Mouse (Mus musculus): ENCODE measurements around the gene D130043K22Rik.

The D130043K22Rik gene

DNA sequence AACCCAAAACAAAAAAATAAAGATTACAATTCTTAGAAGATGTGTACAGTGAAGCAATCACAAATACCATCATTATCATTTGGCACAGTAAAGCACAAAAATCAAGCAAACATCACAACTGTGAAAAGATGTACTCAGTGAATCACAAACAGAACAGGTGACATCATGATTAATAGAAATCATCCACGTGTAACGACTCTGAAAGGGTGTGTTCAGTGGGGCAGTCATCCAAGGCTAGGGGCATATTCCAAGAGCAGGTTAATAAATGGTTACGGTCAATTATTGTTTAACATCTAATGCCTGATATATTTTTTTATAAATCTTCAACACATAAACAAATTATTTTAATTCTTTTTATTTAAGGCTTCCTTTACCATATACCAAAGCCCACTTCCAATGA lies 47.6 kb downstream of the D130043K22Rik start:
- no peak for DNase-seq (ENCODE audit: low spot score in 2 of 2)

DNA sequence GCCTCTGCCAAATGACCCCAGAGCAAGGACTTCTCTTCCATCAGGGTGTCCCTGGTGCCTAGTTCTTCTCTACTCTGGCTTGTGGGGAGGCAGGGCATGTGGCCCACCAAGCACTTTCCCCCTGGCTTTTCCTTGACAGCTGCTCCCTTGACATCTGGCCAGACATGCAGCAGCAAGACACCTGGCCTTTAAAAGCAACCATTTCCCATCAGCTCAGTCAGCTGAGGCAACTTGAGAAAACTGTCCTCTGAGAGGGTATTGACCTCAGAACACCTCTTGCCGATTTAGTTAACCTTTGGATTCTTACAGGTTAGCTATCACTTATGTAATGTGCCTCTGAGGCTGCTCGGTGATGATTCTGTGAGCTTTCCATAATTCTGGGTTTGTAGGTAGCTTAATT lies 48.9 kb downstream of the D130043K22Rik start:
- no peak for DNase-seq (ENCODE audit: low spot score in 2 of 2)

DNA sequence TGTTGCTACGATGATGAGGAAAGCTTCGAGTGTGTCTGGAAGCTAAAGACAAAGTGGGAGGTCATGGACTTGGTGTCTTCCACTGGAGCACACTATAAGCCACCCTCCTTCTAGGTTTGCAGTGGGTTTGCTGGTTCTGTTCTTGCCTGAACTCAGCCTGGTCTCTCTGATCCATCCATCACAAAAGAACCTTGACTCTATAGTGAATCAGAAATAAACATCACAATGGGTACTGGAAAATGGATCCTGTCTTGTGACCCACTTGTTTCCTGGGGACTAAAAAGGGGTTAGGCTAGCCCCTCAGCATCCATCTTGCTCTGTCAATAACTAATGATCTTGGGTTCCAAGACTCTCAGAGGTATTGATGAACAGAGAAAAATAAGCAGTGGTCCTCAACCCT lies 57.0 kb downstream of the D130043K22Rik start:
- DNase-seq (ENCODE audit: low spot score in 2 of 2), result no peak

DNA sequence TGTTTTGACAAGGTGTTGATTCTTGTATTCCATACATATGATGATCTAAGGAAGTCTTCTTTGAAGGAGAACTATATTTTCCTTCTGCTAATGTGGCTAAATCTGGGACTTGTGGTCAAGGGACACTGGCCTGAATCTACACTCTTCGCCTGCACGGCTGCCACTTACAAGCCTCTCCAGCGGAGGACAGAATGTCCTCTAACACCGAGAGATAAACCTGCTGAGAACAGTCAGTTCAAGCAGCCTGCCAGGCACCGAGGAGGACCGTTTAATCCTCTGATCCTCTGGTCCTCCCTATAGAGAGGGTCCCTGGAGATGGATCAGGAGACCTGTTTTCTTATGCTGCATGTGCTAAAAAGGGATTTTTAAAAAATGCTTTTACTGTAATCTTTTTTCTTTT lies 58.5 kb downstream of the D130043K22Rik start:
- no peak for DNase-seq (ENCODE audit: low spot score in 2 of 2)

DNA sequence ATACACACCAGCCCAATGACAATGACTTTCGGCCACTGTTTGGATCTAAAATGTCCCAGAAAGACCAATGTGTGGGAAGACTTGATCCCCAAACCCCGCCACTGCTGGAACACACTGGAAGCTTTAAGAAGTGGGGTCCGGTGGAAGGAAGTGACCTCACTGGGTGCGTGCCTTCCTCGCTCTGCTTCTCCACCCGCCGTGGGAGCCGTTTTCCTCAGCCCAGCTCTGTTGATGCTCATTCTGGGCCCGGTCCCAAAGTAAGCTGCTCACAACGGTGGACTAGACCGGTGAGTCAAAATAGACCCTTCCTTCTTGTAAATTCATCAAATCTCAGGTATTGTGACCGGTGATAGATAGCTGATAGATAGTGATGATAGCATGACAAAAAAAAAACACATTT lies 60.5 kb downstream of the D130043K22Rik start:
- no peak for DNase-seq (ENCODE audit: low spot score in 2 of 2)

DNA sequence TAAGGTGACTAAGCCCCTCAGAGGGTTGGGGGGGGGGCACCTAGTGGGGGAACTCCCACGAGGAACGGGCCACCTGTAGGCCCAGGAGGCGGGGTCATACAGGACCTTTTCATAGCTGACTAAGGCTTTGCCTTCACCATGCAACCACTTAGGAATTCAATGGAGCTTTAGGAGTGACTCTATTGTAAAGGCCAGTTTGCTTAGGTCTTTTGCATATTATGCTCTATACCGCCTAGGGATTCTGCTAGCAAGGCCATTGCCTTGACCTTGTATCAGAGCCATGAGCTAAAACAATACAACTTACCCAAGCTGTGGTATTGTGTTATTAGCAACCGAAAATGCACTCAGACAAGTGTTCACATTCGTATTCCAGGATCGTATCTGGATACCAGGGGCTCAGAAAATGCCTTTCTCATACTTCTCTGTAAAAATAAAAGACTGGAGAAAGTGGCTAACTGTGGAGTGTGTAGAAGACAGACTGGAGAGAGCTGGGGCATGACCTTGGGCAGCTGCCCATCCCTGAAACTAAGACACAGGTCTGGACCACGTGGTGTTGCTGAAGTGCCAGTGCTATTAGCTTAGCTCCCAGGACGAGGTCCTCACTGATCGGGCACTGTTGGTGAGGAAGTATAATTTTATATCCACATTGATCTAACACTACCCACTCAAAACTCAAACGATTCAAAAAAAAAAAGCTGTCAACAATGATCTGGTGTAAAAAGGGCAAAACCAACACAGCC lies 62.1 kb downstream of the D130043K22Rik start:
- DNase-seq (ENCODE audit: low spot score in 2 of 2), result no peak

DNA sequence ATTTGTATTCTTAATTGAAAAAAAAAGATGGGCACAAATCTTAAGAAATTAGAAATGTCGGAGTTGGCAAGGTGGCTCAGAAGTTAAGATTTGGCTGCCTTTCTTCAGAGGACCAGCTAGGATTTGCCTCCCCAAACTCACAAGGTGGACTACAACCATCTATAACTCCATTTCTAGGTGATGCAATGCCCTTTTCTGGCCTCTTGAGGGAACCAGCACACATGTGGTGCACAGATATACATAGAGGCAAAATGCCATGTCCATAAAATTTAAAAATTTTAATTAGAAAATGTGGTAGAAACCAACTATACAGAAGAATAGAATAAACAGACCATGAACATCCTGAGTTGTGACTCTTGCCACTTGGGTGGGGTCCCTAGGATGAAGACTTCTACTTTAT lies 64.2 kb downstream of the D130043K22Rik start:
- no peak for DNase-seq (ENCODE audit: low spot score in 2 of 2)

DNA sequence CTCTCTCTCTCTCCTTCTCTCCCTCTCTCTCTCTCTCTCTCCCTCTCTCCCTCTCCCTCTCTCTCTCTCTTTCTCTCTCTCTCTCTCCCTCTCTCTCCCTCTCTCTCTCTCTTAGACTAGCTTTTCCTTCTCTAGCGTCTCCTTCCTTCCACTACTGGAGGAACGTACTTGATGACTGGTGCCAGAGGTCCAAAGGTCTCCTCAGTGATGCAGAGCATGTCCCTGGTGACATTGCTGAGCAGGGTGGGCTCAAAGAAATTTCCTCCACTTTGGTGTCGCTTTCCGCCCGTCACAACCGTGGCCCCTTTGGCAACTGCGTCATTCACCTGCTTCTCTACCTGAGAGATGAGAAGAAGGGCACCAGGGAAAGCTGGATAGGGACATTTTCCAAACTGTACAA lies 68.6 kb downstream of the D130043K22Rik start:
- no peak for DNase-seq (ENCODE audit: low spot score in 2 of 2)

DNA sequence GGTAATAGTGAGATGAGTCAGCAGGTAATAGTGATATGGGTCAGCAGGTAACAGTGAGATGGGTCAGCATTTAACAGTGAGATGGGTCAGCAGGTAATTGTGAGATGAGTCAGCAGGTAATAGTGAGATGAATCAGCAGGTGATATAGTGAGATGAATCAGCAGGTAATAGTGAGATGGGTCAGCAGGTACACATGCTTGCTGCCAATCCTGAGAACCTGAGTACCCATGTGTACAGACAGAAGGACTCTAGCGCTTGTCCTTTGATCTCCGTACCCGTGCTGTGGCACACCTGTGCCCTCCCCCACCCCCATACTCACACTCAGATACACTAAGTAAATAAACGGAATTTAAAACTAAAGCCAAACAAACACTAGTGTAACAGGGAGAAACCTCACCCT lies 70.0 kb downstream of the D130043K22Rik start:
- no peak for DNase-seq (ENCODE audit: low spot score in 2 of 2)

DNA sequence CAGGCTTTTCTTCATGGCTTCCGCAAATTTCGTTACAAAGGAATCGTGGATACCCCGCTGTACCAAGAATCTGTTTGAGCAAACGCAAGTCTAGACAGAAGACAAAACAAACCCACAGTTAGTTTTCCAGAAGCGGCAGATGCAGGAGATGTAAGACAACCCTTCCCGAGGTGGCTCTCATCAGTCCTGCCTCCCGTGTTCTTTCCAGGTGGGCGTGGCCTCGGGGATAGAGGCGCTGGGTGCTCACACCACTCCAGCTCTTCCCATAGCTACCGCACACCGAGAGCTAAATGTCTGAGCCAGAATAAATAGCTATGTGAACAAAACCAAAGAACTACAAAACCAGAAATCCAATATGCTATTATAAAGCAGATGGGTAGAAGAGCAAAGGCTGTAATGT lies 70.9 kb downstream of the D130043K22Rik start:
- no peak for DNase-seq (ENCODE audit: low spot score in 2 of 2)

DNA sequence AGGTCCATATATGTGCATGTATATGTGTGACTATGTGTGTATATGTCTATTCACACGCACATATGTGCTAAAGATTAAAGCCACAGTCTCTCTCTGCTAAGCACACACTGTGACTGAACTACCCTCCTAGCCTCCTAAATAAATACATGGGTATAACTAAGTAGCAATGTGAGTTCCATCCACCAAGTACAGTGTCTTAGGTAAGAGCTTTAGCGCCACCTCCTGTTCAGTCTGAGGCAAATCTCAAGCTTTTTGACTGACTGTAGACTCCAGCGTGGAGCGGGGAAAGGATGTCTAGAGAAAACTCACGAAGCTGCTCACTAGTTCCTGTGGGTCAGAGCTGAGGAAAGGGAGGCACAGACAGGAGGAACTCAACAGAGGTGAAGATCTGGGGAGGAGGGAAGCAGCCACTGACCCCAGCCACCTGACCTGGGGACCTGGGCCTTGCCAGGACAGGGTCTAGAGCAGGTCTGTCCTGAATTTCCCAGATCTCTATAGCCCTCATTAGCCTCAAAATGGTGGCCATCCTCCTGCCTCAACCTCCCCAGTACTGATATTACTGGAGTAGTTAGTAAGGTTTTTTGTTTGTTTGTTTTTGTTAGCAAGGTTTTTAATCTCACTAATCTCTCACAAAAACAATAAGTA lies 75.5 kb downstream of the D130043K22Rik start:
- DNase-seq (ENCODE audit: low spot score in 2 of 2), result peak; percentile 35 to 50

DNA sequence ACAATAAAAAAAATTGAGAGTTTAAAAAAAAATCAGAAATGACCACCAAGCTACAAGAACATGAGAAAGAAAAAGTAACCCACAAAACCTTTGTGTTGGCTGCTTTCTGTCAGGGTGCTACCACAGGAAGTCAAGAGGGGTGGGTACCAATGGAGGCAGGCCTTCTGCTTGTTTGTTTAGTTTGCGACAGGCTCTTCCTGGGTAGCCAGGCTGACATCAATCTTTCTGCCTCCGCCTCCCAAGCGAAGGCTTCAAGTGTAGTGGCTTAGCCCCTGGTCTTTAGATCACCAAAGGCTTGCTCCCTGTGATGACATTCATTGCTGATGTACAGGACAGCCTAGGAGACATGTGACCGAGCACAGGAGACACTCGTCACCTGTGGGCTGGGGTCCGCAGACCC lies 76.3 kb downstream of the D130043K22Rik start:
- peak; percentile 8 to 11 for DNase-seq (ENCODE audit: low spot score in 2 of 2)

DNA sequence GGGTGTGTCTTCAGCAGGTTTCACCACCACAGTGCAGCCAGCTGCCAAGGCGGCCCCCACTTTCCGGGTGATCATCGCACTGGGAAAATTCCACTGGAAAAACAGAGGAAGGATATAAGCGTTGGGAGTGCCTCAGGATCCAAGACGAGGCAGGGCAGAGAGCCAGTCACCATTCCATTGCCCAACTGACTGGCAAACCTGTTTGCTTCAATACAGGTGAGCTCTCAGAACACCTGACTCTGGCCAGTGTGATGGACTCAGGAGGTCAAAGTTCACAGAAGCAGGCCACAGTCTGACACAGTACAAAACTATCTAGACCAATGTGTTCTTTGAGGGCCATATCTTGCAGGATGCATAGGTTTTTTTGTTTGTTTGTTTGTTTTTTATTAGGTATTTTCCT lies 79.1 kb downstream of the D130043K22Rik start:
- DNase-seq (ENCODE audit: low spot score in 2 of 2), result no peak

DNA sequence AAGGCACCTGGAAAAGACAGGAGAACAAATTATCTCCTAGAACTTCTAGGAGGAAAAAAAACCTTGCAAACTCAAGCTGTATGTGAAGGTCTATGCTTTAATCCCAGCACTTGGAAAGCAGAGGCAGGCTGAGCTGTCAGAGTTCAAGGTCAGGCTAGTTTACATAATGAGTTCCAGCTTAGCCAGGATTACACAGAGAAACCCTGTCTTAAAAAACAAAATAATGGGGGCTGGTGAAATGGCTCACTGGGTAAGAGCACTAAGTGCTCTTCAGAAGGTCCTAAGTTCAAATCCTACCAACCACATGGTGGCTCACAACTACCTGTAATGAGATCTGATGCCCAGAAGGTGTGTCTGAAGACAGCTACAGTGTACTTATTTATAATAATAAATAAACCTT lies 85.7 kb downstream of the D130043K22Rik start:
- DNase-seq (ENCODE audit: low spot score in 2 of 2), result no peak

DNA sequence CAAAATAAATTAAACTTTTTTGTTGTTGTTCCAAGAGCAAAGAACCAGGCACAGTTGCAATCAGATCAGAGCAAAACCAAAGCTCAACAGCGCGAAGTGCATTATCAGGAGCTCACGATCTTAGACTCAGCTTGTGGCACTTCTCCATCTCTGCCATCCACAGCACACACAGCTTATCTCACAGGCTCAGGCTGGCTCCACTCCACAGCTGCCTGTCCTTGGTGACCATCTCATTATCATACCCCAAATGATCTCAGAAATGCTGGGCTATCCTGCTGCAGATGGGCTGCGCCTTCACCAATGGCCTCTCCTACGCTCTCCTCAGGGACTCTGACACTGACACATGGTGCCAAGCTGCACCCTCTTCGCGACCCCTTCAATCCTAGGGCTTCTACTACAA lies 88.3 kb downstream of the D130043K22Rik start:
- DNase-seq (ENCODE audit: low spot score in 2 of 2), result no peak

DNA sequence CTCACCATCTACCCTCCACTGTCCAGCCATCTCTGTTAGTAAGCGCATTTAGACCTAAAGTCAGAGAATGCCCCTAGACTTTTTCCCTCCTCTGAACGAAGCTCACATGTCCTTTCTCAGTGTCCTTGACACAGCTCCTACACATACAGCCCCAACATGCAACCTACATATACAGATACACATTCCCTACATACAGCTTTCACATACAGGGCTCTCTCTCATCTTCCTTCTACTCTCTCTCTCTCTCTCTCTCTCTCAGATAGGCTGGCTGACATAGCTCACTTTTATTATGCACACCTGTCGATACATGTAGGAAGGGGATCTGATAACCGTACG lies 91.8 kb downstream of the D130043K22Rik start:
- no peak for DNase-seq (ENCODE audit: low spot score in 2 of 2)

DNA sequence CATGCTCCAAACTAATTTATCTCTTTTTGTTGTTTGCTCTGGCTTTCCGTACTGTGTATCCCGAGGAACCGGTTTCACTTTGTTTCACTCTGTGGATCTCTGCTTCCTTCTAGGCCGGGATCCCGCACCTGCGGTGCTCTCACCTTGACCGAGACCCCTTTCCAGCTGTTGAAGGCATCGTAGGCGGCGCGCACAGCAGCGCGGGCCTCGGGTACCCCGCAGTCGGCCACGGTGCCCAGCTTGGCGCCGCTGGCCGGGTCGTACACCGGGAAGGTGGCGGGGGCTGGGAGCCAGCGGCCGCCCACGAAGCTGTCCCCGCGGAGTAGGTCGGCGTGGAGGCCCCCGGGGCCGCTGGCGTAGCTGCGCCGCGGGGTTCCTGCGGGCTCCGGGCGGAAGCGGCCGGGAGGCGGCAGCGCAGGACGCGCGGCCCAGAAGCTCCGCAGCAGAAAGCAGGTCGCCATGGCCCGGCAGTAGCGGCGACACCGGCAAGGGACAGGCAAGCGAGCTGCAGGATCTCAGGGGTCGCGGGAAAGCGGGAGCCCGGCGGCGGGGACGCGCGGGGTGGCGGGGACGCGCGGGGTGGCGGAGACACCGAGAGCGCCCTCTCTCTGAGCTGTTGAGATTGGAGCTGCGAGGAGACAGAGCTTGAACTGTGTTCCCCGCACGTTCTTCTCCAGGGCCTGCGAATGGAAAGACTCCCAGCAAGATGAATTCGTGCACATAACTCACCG lies 92.3 kb downstream of the D130043K22Rik start, which contains the start of gene Aldh5a1:
TSS of gene Aldh5a1 (minus strand) at position 554 of the 731 bp plus-strand sequence.
- DNase-seq (ENCODE audit: low spot score in 2 of 2), result peak; percentile 14 to 17

DNA sequence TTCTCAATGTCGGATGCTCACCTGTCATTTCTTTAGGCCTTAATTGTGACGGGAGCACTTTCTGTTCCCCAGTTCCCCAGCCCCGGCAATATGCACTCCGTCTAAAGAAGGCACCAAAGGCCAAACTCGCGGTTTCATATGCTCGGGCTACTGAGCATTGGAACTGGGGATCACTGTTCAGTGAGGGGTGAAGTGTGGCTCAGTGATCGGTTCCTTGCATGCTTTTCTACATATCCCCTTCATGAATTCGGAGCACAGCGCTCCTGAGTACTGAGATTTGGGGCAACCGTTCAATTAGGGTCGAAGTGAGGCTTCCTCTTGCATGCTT lies 92.9 kb downstream of the D130043K22Rik start:
- no peak for DNase-seq (ENCODE audit: low spot score in 2 of 2)

DNA sequence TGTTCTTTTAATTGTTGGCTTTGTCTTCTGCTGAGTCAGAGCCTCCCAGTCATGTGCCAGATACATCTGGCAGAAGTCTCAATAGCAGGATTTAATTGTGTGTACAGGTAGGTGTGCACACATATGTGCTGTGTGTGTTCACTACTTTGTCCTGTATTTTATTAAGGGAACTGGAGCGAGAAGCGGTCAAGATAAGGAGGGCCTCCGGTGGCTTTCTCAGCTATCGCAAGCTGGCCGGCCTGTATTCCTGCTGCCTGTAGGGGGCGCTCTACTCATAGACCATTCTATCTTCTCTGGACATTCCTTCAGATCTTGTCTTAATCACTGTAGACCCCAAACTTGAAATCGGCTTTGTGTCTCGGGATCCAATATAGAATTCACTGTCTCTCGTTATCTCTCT lies 93.7 kb downstream of the D130043K22Rik start:
- peak; percentile 27 to 37 for DNase-seq (ENCODE audit: low spot score in 2 of 2)

DNA sequence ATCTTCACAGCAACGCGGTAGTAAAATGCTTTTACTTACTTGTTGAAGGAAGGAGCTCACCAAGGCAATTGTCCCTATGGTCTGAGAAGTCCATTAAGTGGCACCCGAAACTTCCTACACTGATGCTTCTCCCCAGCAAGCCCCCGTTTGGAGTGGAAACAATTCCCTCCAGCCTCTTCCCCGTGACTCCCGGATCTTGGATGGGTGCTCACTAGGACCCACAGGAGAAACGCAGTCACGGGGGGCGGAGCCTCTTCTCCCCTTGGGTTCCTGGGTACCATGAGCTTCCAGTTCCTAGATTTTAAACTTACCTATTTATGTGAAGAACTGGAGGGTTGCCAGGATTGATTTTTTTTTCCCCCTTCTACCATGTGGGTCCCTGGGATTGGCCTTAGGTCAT lies 94.5 kb downstream of the D130043K22Rik start:
- DNase-seq (ENCODE audit: low spot score in 2 of 2), result no peak

DNA sequence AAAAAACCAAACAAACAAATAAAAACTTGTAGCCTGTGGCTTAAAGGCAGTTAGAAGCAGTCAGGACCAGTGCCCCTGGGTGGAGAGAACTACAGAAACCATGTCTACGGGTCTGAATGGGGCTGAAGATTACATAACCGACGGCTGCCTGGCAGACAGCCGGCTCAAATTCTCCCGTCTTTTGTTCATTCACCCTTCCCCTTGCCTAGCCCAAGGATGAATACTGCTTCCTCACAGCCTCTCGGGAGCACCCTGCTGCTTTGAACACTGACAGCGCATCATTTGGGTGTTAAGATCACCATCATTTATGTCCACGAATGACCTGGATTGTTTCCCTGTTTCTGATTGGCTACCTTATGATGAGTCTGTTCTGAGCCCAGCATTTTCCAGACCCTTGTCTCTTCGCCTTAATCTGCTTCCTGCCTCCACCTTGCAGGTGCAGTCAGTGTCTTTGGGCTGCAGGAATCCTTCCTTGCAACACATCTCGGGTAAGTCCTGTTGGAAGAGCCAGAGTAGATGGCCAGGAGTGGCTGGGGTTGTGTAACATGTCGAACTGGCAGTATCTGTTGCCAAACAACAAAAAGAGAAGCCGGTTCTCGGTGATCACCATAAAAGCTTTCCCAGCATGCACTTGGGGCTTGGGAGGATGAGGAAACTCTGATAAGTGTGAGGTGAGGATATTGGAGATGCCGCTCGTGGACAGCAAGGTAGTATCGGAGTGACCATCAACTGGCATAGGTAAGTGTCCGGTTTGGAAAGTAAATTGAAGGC lies 97.8 kb downstream of the D130043K22Rik start, which contains the start of gene Gpld1:
TSS of gene Gpld1 (plus strand) at position 641 of the 771 bp plus-strand sequence.
- no peak for DNase-seq (ENCODE audit: low spot score in 2 of 2)

DNA sequence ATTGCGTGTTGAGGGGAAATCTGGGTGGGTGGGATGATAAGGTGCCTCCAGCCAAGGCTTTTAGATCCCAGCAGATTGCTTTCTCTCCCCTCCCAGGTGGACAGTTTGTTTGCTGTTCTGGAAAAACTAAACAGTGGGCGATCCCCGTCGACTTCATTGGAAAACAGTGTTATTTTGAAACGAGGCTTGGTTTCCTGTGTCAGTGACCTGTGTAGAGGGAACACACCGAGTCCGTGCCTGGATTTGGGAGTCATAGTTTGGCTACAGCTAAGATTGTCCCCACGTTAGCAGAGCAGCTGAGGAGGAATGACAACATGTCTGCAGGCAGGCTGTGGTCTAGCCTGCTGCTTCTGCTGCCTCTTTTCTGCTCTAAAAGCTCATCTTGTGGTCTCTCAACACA lies 98.4 kb downstream of the D130043K22Rik start:
- DNase-seq (ENCODE audit: low spot score in 2 of 2), result no peak

Measured in spleen, postnatal 36 days (tissue).